Mouse (Mus musculus): ENCODE results near the gene Ppp1r16b.

Ppp1r16b gene

GRCm38 (mm10) chr2:158689060-158689459 is 23.9 kb downstream of the Ppp1r16b start:
- no peak for DNase-seq (ENCODE audit: low spot score in 2 of 2)

- DNase-seq (ENCODE audit: low spot score in 2 of 2), result no peak
Observed at GRCm38 (mm10) chr2:158689640-158690039, 24.4 kb downstream of the Ppp1r16b start.

GRCm38 (mm10) chr2:158690116-158690515 is 24.9 kb downstream of the Ppp1r16b start:
- DNase-seq (ENCODE audit: low spot score in 2 of 2), result peak in 1 of 2 experiments; percentile 54

- no peak for DNase-seq (ENCODE audit: low spot score in 2 of 2)
Observed at GRCm38 (mm10) chr2:158692191-158692590, 27.0 kb downstream of the Ppp1r16b start.

- DNase-seq (ENCODE audit: low spot score in 2 of 2), result no peak
Observed at GRCm38 (mm10) chr2:158695811-158696210, 30.6 kb downstream of the Ppp1r16b start.

GRCm38 (mm10) chr2:158696451-158696850 is 31.3 kb downstream of the Ppp1r16b start:
- no peak for DNase-seq (ENCODE audit: low spot score in 2 of 2)

- DNase-seq (ENCODE audit: low spot score in 2 of 2), result no peak
Observed at GRCm38 (mm10) chr2:158699908-158700307, 34.7 kb downstream of the Ppp1r16b start.

GRCm38 (mm10) chr2:158700535-158701256 is 35.5 kb downstream of the Ppp1r16b start:
- DNase-seq (ENCODE audit: low spot score in 2 of 2), result no peak

GRCm38 (mm10) chr2:158701505-158701904 is 36.3 kb downstream of the Ppp1r16b start:
- DNase-seq (ENCODE audit: low spot score in 2 of 2), result no peak

- no peak for DNase-seq (ENCODE audit: low spot score in 2 of 2)
Observed at GRCm38 (mm10) chr2:158702176-158702575, 37.0 kb downstream of the Ppp1r16b start.

- DNase-seq (ENCODE audit: low spot score in 2 of 2), result no peak
Observed at GRCm38 (mm10) chr2:158704720-158705119, 39.5 kb downstream of the Ppp1r16b start.

- DNase-seq (ENCODE audit: low spot score in 2 of 2), result no peak
Observed at GRCm38 (mm10) chr2:158705529-158705928, 40.3 kb downstream of the Ppp1r16b start.

- no peak for DNase-seq (ENCODE audit: low spot score in 2 of 2)
Observed at GRCm38 (mm10) chr2:158706704-158707408, 41.7 kb downstream of the Ppp1r16b start.

- no peak for DNase-seq (ENCODE audit: low spot score in 2 of 2)
Observed at GRCm38 (mm10) chr2:158708121-158708520, 42.9 kb downstream of the Ppp1r16b start.

- DNase-seq (ENCODE audit: low spot score in 2 of 2), result peak; percentile 40 to 65
Observed at GRCm38 (mm10) chr2:158711929-158712751, 46.9 kb downstream of the Ppp1r16b start.

- DNase-seq (ENCODE audit: low spot score in 2 of 2), result peak in 1 of 2 experiments; percentile 56
Observed at GRCm38 (mm10) chr2:158714826-158715225, 49.6 kb downstream of the Ppp1r16b start.

GRCm38 (mm10) chr2:158716066-158716465 is 50.9 kb downstream of the Ppp1r16b start:
- DNase-seq (ENCODE audit: low spot score in 2 of 2), result no peak

GRCm38 (mm10) chr2:158717551-158718418 is 52.6 kb downstream of the Ppp1r16b start:
- no peak for DNase-seq (ENCODE audit: low spot score in 2 of 2)

GRCm38 (mm10) chr2:158718816-158719549 is 53.8 kb downstream of the Ppp1r16b start:
- no peak for DNase-seq (ENCODE audit: low spot score in 2 of 2)

GRCm38 (mm10) chr2:158720715-158721370 is 55.6 kb downstream of the Ppp1r16b start:
- no peak for DNase-seq (ENCODE audit: low spot score in 2 of 2)

All from right cerebral cortex, postnatal 36 days (tissue).